Mouse (Mus musculus) heart, postnatal 14 days (tissue): Measurements from ENCODE around the gene Notch1. TPM values are rescaled to one million over a fixed set of nuclear protein-coding genes. Genes with fewer than 3 reads are reported as not detected.
A peak's percentile ranks its signal among the peaks of the same experiment; 100 is the strongest.

Source experiments
- DNase-seq, 2 experiments: peaks; one replicate each; pipeline ENCODE4 v3.0.0; 2021 to 2022
- intact Hi-C: fragments of 180-260 bp; cut with DNase I; formaldehyde crosslinking; loops from one replicate; pipeline ENCODE4 v1.15.1; 2025
- total RNA-seq, 2 experiments: library from RNA; stranded (reverse); gene quantifications; 2 replicates each; pipeline ENCODE4 v1.2.3; 2021

Notch1 gene
- total RNA-seq, 2 experiments from 2014 or later = 43.8 to 49.4 TPM

DNA sequence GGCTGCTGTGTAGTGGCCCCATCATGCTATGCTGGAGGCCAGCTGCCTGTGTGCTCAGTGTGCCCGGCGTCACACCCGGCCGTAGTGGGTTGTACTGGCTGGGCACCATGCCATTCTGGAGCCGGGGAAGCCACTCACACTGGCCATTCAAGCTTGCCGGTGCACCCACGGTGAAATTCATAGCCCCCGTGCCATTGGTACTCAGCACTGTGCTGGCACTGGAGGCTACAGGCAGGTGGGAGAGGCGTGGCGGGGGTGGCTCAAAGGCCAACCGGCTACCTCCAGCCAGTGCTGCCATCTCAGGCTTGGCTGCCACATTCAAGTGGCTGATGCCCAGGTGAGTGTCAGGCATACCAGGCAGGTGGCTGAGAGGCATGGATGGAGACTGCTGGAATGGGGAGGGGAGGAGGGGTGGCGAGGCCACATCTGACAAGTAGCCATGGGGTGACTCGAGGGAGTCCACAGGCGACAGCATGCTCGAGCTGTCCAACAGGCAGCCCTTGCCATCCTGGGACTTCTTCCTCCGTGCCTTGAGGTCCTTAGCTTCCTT is 56.3 kb downstream of the Notch1 start:
- intact Hi-C loops = no loop called here
- no peak for DNase-seq

DNA sequence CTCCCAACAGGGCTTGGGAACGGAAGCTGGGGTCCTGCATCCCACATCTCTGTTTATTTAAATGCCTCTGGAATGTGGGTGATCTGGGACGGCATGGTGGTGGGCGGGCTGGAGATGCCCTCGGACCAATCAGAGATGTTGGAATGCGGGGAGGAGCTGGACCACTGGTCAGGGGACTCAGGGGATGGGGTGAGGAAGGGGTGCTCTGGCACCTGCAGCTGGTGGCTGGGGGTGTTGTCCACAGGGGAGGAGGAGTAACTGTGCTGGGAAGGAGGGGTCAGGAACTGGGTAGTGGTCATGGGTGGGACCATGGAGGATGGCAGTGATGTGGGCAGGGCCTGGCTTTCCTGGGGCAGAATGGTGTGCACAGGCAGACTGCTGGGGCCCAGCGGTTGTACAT is 57.0 kb downstream of the Notch1 start:
- intact Hi-C loops = no loop called here
- no peak for DNase-seq

DNA sequence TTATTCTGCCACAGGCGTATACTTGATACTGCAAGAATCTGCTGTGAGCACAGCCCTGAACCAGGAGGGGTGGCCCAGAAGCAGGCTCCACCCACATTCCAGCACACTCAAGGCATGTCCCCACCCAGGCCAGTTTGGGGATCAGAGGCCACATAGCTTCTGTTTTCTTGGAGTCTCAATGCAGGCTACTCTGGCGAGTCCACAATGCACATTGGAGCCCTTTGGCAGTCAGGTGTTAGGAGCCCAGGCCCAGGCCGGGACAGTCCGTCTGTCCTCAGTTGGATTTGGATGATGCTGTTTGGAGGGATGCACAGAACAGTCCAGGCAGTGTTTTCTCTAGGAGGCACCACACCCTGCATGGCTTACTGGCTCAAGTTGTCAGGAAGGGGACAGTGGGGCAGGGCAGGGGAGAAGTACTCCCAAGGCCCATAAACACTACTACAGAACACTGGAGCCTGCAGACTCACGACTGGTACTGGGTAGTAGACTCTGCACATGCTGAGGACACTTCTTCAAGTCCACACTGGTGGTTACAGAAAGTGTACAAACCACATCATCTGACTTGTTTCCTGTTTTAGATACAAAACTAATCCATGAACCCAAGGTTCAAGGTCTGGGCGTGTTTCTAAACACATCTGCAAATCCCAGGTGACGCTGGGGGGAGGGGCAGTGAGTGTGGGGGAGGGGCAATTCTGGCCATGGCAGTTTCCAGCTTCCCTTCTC is 57.9 kb downstream of the Notch1 start:
- DNase-seq = peak in 1 of 2 experiments; percentile 53
- intact Hi-C loops = no loop called here

DNA sequence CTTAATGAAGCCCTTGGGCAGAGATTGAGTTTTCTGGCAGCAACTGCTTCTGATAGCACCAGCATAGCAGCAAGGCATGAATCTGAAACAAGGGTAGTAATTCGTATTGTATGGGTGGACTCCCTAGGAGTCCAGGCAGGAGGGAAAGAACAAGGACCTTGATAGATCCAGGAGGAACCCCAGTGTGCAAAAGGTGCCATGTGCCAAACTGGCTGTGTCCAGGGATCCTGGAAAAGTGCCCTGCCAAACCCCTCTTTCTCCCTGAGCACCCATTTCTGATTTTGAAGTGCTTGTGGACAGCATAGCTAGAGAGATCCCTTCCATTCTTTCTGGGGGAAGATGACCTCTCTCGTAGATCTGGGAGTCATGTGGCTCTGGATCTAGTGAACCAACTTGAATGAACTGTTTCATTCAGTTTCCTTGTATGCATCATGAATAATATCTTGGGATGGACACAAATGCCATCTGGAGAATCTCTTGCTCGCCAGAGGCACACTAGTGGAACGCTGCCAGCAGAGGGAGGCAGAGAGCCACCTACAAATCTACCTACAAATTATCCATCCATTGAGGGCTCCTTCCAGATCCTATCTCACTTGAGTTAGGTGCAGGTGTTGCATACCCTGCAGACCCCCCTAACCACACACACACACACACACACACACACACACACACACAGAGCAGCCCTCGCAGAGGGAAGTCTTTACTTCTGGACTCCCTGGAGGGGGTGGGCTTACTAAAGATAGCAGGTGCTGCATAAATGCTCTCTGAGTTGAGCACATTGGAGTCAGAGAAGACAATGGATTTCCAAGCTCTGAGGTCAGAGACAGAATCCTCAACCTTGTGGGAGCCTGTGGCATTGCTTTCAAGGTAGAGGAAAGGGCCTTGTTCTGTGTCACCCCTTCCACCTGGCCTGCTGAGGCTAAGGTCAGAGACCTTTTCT is 67.1 kb downstream of the Notch1 start:
- intact Hi-C loops = loop anchor here (5.0 to 10.0 kb wide), 2 partner anchors 53 to 455 kb away; partner anchors contain the start of gene Surf6
- peak; percentile 79 to 82 for DNase-seq

DNA sequence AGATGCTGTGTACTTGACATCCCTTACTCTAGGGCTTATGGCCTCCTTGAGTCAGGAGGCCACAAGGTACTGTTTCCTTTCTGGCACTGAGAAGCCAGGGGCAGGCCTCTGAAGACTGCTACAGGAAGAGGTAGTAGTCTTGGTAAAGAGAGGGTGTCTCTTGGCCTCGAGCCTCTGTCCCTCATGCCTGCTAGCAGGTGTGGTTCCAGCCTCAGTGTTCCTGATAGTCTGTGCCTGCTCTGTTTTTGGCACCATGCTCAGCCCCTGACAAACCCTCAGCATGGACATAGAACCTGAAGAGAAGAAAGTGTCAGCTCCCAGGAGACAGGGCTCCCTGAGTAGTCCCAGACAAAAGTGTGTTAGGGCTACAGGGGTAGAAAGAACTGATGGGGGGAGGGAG is 69.0 kb downstream of the Notch1 start:
- no peak for DNase-seq
- intact Hi-C loops = loop anchor here (10.0 kb wide), 1 partner anchor 457 kb away; the partner anchor contains the start of gene Surf6

DNA sequence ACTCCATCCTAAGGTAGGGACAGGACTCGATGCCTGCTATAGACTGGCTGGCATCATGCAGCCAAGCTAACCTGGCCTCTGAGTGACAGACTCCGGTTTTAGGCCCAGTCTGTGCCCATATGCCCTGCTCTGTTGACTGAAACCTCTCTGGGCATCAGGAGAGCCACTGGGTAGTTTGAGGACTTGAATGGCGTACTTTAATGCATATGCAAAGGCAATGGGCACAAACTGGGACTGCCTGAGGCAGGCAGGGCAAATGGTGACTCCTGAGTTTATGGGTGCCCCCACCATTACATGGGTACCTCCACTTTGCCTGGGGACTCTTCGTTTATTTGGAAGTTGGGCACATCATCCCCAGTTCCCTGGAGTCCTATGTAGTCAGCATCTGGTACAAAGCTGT is 69.8 kb downstream of the Notch1 start:
- intact Hi-C loops = loop anchor here (10.0 kb wide), 1 partner anchor 458 kb away; the partner anchor contains the start of gene Surf6
- DNase-seq = no peak

DNA sequence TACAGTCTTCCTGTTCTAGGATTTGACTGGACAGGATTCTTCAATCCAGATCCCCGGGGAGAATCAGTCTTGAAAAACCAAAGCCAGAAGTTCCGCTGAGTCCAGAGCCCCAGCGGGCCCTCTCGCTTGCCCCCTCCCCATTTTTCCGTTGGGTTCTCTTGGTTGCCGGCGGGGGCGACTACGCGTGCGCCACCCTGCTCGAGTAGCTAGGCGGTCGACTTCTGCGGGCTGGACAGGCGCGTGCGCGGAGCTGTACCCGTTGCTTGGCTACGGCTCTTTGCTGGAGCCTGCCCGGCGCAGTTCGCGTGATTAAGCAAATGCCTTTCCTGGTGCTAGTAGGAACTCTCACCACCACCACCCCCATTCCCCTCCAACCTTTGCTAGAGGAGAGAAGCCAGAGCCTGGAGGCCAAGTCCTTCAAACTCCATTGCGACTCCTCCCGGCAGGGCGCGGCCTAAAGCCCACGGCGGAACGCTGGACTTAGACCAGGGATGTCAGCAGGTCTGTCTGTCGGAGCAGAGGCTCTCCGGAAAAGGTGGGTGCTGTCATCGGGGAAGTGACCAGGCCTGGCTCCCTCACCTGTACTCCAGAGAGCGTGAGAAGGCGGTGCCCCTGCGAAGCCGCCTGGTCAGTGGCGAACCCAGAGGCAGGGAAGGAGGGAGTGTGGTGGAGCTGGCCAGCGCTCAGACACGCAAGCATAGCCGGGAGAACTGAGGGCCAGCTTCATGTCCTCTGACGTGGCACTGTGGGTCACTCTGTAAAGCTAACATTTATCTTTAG is 70.6 kb downstream of the Notch1 start:
- intact Hi-C loops = loop anchor here (10.0 kb wide), 1 partner anchor 459 kb away; the partner anchor contains the start of gene Surf6
- peak; percentile 91 to 92 for DNase-seq

DNA sequence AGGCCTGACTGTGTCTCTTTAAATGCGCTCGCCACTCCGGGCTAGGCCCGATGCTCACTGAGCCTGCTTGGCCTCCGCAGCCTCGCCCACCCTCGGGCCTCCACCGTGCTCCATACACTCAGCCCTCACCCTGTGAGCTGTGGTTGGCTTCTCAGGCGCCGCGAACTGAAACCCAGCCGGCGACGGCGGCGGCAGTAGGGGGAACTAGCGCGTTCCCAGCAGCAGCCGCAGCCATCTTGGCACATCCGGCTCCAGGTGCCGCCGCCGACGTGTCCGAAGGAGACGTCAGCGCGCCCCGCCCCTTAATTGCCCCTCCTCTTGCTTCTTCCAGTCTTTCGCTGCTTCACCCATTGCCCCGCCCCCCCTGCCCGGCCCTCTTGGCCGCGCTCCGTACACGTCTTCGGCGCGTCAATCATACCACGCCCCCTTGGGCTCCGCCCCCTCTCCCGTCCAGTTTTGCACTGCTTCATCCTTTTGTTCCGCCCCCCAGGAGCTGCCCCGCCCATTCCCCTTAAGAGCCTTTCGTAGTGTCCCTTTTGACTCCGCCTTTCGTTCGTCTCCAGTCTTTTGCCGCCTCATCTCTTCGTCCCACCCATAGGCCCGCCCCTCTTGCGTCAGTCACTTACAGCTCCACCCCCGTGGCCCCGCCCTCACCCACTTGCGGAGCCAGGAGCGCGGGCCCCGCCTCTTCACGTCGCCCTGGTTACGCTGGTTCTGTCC is 71.4 kb downstream of the Notch1 start, which contains the start of gene Sec16a:
Gene Sec16a, minus strand, starts transcription at position 271 of the 720 bp plus-strand sequence.
- intact Hi-C loops = loop anchor here (10.0 kb wide), 1 partner anchor 460 kb away; the partner anchor contains the start of gene Surf6

DNA sequence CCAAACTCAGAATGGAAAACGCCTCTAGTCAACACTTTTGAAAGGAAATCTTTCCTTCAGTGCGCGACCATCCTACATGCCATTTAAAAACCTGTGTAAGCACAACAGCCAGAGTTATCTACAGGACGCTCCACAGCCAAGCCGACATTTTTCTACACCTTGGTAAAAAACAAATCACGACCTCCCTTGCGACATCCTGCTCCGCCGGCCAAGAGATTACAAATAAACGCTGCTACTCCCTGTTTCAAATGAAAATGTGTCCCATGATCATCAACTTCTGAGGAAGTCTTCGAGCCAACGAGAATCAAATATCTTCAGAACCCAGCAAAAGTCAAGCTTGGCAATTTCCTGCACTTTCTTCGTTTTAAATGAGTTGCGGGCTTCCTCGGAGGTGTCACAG is 72.1 kb downstream of the Notch1 start:
- intact Hi-C loops = loop anchor here (10.0 kb wide), 1 partner anchor 460 kb away; the partner anchor contains the start of gene Surf6
- DNase-seq = no peak

More for the DNA sequence above, 71.4 kb downstream of the Notch1 start, which contains the start of gene Sec16a:
- DNase-seq = peak; percentile 100

DNA sequence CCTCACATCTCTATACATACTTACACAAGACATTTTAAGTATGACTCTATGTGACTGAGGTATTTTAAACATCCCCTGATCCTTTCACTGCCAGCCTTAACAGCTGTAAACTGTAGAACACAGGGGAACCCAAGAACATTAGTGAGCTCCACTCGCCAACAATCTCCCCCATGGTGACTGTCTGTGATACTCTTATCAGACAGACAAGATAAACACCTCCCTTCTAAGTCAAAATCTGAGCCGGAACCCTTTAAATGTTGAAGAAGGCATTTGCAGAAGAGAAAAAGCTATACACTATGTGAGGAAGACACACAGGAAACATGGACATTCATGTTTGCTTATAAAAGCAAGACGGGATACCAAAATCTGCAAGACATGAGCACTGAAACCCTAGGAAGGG is 72.6 kb downstream of the Notch1 start:
- intact Hi-C loops = loop anchor here (10.0 kb wide), 1 partner anchor 461 kb away; the partner anchor contains the start of gene Surf6
- no peak for DNase-seq

DNA sequence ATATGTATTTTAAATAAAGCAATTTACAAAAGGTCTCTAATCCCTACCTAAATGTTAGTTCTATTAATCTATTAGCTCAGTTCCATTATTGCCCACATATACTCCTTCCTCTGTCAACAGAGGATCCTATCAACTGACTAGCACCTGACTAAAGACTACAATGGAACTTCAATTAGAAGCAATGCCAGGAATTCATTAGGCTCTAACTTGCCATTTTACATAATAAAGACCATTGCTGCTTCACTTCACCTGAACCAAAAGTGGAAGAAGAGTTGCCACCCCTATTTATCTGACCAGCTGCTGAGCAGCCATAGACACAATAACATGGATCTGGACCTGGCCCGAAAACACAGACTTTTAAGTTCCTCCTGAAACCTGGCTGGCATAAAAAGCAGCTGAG is 73.6 kb downstream of the Notch1 start:
- DNase-seq = no peak
- intact Hi-C loops = loop anchor here (10.0 kb wide), 1 partner anchor 462 kb away; the partner anchor contains the start of gene Surf6

DNA sequence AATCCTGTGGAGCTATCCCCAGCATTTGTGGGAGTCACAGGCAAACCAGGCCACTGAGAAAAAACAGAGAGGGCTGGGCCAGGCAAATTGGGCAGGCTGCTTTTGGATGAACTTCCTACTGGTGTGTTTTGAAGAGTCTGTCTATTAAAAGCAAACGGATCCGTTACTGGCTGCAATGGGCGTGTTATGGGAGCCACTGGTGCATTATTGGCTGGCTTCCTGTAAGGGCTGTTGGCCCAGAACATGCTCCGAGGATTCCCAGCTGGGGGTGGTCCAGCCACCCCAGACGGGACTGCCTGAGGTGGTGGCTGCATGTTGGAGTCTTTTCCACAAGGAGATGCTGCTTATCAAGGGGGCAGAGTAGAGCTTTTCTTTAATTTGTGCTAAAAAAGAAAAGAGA is 74.8 kb downstream of the Notch1 start:
- intact Hi-C loops = loop anchor here (10.0 kb wide), 1 partner anchor 463 kb away; the partner anchor contains the start of gene Surf6
- DNase-seq = peak in 1 of 2 experiments; percentile 42

DNA sequence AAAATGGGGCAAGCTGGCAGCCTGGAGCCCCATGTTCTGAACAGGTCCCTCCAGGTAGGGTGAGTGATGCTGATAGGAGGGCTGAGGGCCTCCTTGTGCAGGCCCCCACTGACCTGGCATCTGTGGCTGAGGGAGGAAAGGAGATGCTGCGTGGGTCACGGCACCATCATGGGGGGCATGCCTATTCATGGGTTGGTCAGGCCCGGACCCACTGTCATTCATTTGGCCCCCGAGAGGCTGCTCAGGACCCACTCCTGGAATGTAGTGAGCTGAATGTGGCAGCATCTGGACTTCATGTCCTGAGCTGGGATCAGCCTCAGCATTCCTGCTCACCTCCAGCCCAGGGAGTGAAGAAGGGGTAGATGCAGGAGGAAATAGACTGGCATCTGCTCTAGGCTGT is 75.2 kb downstream of the Notch1 start:
- intact Hi-C loops = loop anchor here (10.0 kb wide), 1 partner anchor 464 kb away; the partner anchor contains the start of gene Surf6
- no peak for DNase-seq

DNA sequence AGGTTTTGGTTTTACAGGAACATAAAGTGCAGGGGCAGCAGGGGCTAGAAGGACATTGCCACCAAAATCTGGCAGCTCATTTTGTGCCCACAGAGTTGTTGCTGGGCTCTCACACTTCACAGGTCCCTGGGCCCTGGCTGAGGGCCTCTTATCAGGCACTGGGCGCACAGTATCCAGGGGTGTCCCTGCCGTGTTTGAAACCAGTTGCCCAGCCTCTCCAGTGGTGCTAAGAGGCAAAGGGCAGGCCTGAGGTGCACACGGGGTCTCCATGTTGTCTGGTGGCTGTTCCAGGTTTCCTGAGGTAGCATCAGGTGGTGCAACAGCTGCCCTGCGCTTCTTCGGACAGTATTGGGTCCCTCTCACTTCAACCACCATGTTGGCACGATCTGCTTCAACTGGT is 76.8 kb downstream of the Notch1 start:
- intact Hi-C loops = loop anchor here (10.0 kb wide), 1 partner anchor 465 kb away; the partner anchor contains the start of gene Surf6
- DNase-seq = no peak

DNA sequence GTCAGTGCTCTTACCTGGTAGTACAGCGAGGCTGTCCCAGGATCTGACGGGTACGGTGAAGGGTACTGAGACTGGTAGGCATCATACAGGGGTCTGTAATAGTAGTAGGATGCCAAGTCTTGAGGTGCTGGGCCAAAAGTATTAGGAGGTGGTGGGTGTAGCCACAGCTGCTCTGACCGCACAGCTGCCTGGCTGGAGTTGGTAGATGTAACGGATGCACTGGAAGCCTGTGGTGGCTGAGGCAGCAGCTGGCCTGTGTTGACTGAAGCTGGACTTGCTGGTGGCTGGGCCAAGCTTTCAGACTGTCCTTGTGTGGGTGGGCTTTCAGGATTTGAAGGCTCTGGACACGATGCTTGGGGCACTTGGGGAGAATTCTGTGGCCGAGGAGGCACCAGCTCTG is 78.1 kb downstream of the Notch1 start:
- intact Hi-C loops = no loop called here
- DNase-seq = no peak

DNA sequence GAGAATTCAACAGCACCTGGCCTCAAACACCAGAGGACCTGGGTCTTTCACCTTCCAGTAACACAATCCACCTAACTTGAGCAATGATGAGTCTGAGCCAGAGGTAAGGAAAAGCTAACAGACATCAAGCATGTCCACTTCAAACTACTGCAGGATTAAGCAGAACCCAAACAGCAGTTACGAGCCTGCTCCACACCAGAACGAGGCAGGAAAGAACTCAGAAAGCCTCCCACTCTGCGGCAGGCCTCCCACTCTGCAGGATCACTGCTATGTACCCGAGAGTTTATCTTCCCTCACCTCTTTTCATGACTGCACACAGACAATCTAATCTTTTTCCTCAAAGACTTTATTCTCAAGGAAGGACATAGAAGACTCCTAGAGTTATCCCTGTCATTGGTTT is 79.2 kb downstream of the Notch1 start:
- intact Hi-C loops = no loop called here
- no peak for DNase-seq

DNA sequence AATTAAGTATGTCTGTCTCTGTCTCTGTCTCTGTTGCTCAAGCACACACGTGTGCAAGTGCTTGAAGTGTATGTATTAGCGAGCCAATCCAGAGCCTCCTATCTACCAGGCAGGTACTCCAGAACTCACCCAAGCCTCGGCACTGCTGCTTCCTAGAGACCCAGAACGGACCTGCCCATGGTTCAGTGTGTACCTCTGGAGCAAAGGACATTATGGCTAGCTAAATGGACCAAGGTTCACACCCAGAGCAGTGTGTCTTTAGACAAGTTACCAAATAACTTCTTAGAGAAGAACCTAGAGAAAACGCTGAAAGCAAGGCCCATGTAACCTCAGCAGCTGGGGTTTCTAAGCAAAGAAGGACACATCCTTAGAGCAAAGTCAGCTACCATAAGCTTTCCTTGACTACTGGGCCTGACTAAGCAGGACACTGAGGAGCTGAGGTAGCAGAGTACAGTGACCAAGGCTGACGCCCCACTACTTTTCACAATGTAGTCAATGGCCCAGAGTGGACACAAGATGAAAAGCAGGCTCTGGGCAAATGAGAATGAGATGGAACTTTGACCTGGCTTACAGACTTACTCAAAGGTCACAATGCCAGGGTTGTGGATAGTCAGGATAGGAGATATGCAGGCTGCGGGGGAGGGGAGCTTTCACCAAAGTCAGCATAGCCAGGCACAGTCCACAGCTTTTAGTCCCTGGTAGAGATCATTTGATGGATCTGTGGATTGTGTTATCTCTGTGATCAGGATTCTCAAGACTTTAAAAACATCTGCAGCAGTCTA is 81.5 kb downstream of the Notch1 start:
- DNase-seq = no peak
- intact Hi-C loops = no loop called here

DNA sequence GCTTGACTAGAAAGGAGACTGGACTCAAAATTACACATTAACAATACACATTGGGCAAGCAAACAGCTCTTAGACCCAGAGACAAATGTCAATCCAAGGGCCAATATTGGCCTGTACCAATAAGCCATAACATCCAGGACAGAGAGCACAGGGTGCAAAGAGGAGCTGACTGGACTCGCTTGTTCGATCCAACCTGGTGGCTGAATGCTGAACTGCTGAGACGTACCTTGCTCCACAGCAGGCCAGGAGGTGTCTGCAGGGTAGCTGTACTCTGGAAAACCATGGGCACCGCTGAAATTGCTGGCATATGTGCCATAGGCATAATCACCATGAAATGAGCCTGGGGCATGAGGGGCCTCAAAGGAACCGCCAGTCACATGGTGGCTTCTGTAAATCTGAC is 86.6 kb downstream of the Notch1 start:
- intact Hi-C loops = no loop called here

More for the DNA sequence above, 86.6 kb downstream of the Notch1 start:
- no peak for DNase-seq
